Mouse (Mus musculus): ENCODE measurements at regions not wholly inside any gene's neighbourhood (a gene's known extent, or its start where the extent isn't known, plus 50 kb on each side); places are given as distances from the start of the nearest gene placed in this dataset.
"Not testable (repeated sequence)": the region's sequence is repeated elsewhere in the genome, so short reads cannot be mapped to it uniquely, and the experiment has no call there.

GRCm38 (mm10) chr9:11192183-11192582 lies 287.6 kb upstream of the Cntn5 start:
- no peak for DNase-seq

GRCm38 (mm10) chr9:11145799-11146198 lies 241.2 kb upstream of the Cntn5 start:
- no peak for DNase-seq

DNA sequence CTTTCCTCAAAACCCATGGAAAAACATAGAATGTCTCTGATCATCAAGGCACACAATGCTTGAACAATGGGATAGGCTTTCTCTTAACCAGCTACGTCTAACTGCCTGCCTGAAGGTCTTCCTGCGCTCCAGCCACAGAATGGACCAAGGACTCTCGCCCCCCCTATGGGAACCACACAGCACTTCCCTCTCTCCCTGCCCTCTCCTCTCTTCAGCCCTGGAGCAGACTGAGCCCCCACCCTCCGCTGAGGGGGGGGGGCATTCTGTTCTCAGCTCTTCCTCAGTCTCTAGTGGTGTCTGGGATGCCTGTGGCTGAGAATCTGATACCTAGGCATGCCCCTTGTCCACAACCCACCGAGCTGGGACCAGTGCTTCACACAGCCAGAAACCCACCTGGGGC lies 222.3 kb upstream of the Cntn5 start:
- DNase-seq, result no peak

GRCm38 (mm10) chr9:11119153-11119552 lies 214.6 kb upstream of the Cntn5 start:
- no peak for DNase-seq

GRCm38 (mm10) chr9:11107828-11108227 lies 203.3 kb upstream of the Cntn5 start:
- not testable (repeated sequence) for DNase-seq

GRCm38 (mm10) chr9:11107212-11107611 lies 202.6 kb upstream of the Cntn5 start:
- DNase-seq, result not testable (repeated sequence)

DNA sequence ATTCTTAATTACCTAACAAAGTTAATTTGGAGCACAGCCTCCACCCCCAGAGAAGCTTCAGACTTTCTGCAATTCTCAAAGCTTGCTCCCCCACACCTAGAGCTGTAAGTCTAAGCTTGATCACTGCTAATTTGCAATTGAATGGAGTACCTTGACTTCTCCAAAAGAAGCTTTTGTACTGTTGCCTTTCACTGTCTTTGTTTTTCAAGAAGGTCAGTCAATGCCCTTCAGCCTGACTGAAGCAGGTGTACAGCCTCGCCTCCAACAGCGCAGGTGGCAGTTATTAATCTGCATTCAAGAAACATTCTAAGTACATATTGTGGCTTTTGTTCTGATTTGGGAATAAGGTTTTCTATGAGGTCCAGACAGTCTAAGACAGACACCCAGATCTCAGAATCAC lies 201.7 kb upstream of the Cntn5 start:
- DNase-seq, result no peak

DNA sequence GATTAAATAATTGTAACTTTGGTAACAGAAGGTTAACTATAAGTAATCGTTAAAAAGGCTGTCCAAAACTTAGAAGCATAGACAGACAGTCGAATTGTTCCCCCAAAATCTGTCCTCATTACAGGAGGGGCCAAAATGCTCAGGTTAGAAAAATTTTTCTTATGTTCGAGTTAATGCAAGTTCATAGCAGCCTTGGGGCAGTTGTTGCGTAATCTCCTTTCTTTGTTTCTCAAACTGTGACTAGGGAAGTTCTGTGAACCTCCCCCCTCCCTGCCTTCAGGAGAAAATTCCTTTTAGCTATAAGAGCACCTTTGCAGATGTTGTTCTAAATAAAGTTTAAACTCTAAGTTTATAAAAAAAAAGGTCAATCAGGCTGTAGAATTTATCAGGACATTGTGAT lies 198.9 kb upstream of the Cntn5 start:
- no peak for DNase-seq

GRCm38 (mm10) chr9:11092874-11093273 lies 188.3 kb upstream of the Cntn5 start:
- no peak for DNase-seq

DNA sequence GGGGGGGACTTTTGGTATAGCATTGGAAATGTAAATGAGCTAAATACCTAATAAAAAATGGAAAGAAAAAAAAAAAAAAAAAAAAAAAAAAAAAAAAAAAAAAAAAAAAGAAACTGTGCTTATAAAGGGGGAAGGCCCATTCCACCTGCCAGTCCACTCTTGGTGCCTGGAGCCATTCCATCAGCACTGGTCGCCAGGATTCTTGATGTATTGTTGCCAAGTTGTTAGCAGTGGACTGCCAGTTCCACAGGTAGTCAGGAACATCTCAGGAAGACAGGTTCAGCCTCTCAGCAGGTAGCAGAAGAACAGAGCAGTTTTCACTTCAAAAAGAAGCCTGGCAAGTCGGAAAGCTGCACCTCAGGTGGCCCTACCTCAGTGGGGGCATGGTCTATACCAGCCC lies 162.6 kb upstream of the Cntn5 start:
- peak; percentile 44 for DNase-seq

DNA sequence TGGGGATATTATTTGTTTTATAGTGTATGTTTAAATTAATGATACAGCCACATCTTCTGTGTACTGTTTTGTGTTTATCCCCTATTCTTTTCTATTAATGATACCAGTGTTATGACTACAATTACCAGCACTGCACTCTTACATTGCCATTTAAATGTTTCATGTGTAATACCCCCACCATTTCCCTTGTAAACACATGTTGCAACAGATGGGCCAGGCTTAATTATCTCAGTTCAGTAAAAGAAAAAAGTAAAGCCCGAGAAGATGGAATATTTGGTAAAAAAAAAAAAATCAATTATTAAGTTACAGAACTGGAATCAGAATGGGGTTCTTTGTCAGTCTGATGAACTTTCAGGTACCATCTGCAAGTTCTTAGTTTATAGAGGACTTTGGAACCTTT lies 158.3 kb upstream of the Cntn5 start:
- no peak for DNase-seq

Measured in cerebellum, adult 9-10 months (tissue).